Mouse (Mus musculus): ENCODE data around the gene Pxylp1. TPM values are rescaled to one million over a fixed set of nuclear protein-coding genes. Genes with fewer than 3 reads are reported as not detected.
"Not testable (repeated sequence)": the region's sequence is repeated elsewhere in the genome, so short reads cannot be mapped to it uniquely, and the experiment has no call there.

Gene Pxylp1
- 3.4 and 4.7 TPM in 2 replicates for polyA plus RNA-seq (2012; rRNA removed)

- H3K4me1 ChIP-seq (ENCODE audit: control insufficient read depth, insufficient read depth, insufficient read length): peaks cover 8% of the 10 kb centered on the region
- 84% methylated on average over 3 of the region's 3 CpGs for WGBS
- no peak for DNase-seq (ENCODE audit: low read depth in 1 of 2, low spot score in 2 of 2)
- no peak within 1 kb of the TSS for H3K4me3 ChIP-seq (ENCODE audit: extremely low read depth, insufficient read depth, insufficient read length)
- TF ChIP-seq CTCF (IDR thresholded peaks at IDR 0.05; ENCODE audit: extremely low read depth, insufficient read depth, insufficient read length, insufficient replicate concordance) (no peak), POLR2A (IDR thresholded peaks at IDR 0.05; ENCODE audit: low read depth, low read length) (no peak)
- H3K27me3 ChIP-seq (ENCODE audit: control insufficient read depth, insufficient read depth, low read length): no peaks in the 10 kb centered on the region
- no peaks in the 10 kb centered on the region for H3K36me3 ChIP-seq (ENCODE audit: control insufficient read depth, insufficient read depth, low read length)
- H3K27ac ChIP-seq (ENCODE audit: insufficient read depth, low read length): no peak within 1 kb of the TSS
Observed at GRCm38 (mm10) chr9:96892546-96892945, at the start of gene Pxylp1. Pxylp1 (minus strand) TSS chr9:96892669.

- 88% methylated on average over 5 of the region's 5 CpGs for WGBS
- no peak for DNase-seq (ENCODE audit: low read depth in 1 of 2, low spot score in 2 of 2)
- H3K27me3 ChIP-seq (ENCODE audit: control insufficient read depth, insufficient read depth, low read length): no peaks in the 10 kb centered on the region
- TF ChIP-seq CTCF (IDR thresholded peaks at IDR 0.05; ENCODE audit: extremely low read depth, insufficient read depth, insufficient read length, insufficient replicate concordance) (no peak), POLR2A (IDR thresholded peaks at IDR 0.05; ENCODE audit: low read depth, low read length) (no peak)
- no peak overlapping the region for H3K4me3 ChIP-seq (ENCODE audit: extremely low read depth, insufficient read depth, insufficient read length)
- no peaks in the 10 kb centered on the region for H3K36me3 ChIP-seq (ENCODE audit: control insufficient read depth, insufficient read depth, low read length)
- H3K4me1 ChIP-seq (ENCODE audit: control insufficient read depth, insufficient read depth, insufficient read length): peaks cover 2% of the 10 kb centered on the region; the same call in 1 of the 2 replicates
- H3K27ac ChIP-seq (ENCODE audit: insufficient read depth, low read length): no peak overlapping the region
Observed at GRCm38 (mm10) chr9:96938887-96939286, 46.4 kb upstream of the Pxylp1 start.

GRCm38 (mm10) chr9:96936427-96936826 is 44.0 kb upstream of the Pxylp1 start:
- H3K4me3 ChIP-seq (ENCODE audit: extremely low read depth, insufficient read depth, insufficient read length); H3K4me1 ChIP-seq (ENCODE audit: control insufficient read depth, insufficient read depth, insufficient read length); DNase-seq (ENCODE audit: low read depth in 1 of 2, low spot score in 2 of 2); H3K27me3 ChIP-seq (ENCODE audit: control insufficient read depth, insufficient read depth, low read length); H3K36me3 ChIP-seq (ENCODE audit: control insufficient read depth, insufficient read depth, low read length): not testable (repeated sequence)
- WGBS: 72% methylated on average over 2 of the region's 2 CpGs
- peak overlapping the region; percentile 5; the same call in 1 of the 2 replicates for H3K27ac ChIP-seq (ENCODE audit: insufficient read depth, low read length)

- 9% methylated on average over 15 of the region's 15 CpGs for WGBS
- Histone ChIP-seq H3K4me1 (ENCODE audit: control insufficient read depth, insufficient read depth, insufficient read length) (peaks cover 2% of the 10 kb centered on the region; the same call in 1 of the 2 replicates), H3K36me3 (ENCODE audit: control insufficient read depth, insufficient read depth, low read length) (no peaks in the 10 kb centered on the region), H3K27me3 (ENCODE audit: control insufficient read depth, insufficient read depth, low read length) (no peaks in the 10 kb centered on the region), H3K4me3 (ENCODE audit: extremely low read depth, insufficient read depth, insufficient read length) (peak overlapping the region; percentile 17; the same call in 1 of the 2 replicates), H3K27ac (ENCODE audit: insufficient read depth, low read length) (peak overlapping the region; percentile 52; the same call in 1 of the 2 replicates)
- TF ChIP-seq POLR2A (IDR thresholded peaks at IDR 0.05; ENCODE audit: low read depth, low read length): no peak
- no peak for TF ChIP-seq CTCF (IDR thresholded peaks at IDR 0.05; ENCODE audit: extremely low read depth, insufficient read depth, insufficient read length, insufficient replicate concordance)
- peak; percentile 8 to 79 for DNase-seq (ENCODE audit: low read depth in 1 of 2, low spot score in 2 of 2)
Observed at GRCm38 (mm10) chr9:96935556-96936300, 43.3 kb upstream of the Pxylp1 start.

GRCm38 (mm10) chr9:96934816-96935215 is 42.3 kb upstream of the Pxylp1 start:
- Histone ChIP-seq H3K4me1 (ENCODE audit: control insufficient read depth, insufficient read depth, insufficient read length) (peaks cover 2% of the 10 kb centered on the region; the same call in 1 of the 2 replicates), H3K27ac (ENCODE audit: insufficient read depth, low read length) (no peak overlapping the region), H3K4me3 (ENCODE audit: extremely low read depth, insufficient read depth, insufficient read length) (no peak overlapping the region), H3K27me3 (ENCODE audit: control insufficient read depth, insufficient read depth, low read length) (no peaks in the 10 kb centered on the region), H3K36me3 (ENCODE audit: control insufficient read depth, insufficient read depth, low read length) (no peaks in the 10 kb centered on the region)
- 72% methylated on average over 3 of the region's 3 CpGs for WGBS
- DNase-seq (ENCODE audit: low read depth in 1 of 2, low spot score in 2 of 2): no peak
- TF ChIP-seq POLR2A (IDR thresholded peaks at IDR 0.05; ENCODE audit: low read depth, low read length): no peak
- no peak for TF ChIP-seq CTCF (IDR thresholded peaks at IDR 0.05; ENCODE audit: extremely low read depth, insufficient read depth, insufficient read length, insufficient replicate concordance)

GRCm38 (mm10) chr9:96932751-96933150 is 40.3 kb upstream of the Pxylp1 start:
- no peak overlapping the region for H3K4me3 ChIP-seq (ENCODE audit: extremely low read depth, insufficient read depth, insufficient read length)
- TF ChIP-seq CTCF (IDR thresholded peaks at IDR 0.05; ENCODE audit: extremely low read depth, insufficient read depth, insufficient read length, insufficient replicate concordance) (no peak), POLR2A (IDR thresholded peaks at IDR 0.05; ENCODE audit: low read depth, low read length) (no peak)
- H3K36me3 ChIP-seq (ENCODE audit: control insufficient read depth, insufficient read depth, low read length): no peaks in the 10 kb centered on the region
- H3K27me3 ChIP-seq (ENCODE audit: control insufficient read depth, insufficient read depth, low read length): no peaks in the 10 kb centered on the region
- no peak overlapping the region for H3K27ac ChIP-seq (ENCODE audit: insufficient read depth, low read length)
- no peak for DNase-seq (ENCODE audit: low read depth in 1 of 2, low spot score in 2 of 2)
- peaks cover 2% of the 10 kb centered on the region; the same call in 1 of the 2 replicates for H3K4me1 ChIP-seq (ENCODE audit: control insufficient read depth, insufficient read depth, insufficient read length)
- WGBS: 90% methylated on average over 8 of the region's 8 CpGs

All from spleen, adult 2 months (tissue).